Mouse (Mus musculus): ENCODE measurements at regions not wholly inside any gene's neighbourhood (a gene's known extent, or its start where the extent isn't known, plus 50 kb on each side); places are given as distances from the start of the nearest gene placed in this dataset. TPM values are rescaled to one million over a fixed set of nuclear protein-coding genes. Genes with fewer than 3 reads are reported as not detected.

DNA sequence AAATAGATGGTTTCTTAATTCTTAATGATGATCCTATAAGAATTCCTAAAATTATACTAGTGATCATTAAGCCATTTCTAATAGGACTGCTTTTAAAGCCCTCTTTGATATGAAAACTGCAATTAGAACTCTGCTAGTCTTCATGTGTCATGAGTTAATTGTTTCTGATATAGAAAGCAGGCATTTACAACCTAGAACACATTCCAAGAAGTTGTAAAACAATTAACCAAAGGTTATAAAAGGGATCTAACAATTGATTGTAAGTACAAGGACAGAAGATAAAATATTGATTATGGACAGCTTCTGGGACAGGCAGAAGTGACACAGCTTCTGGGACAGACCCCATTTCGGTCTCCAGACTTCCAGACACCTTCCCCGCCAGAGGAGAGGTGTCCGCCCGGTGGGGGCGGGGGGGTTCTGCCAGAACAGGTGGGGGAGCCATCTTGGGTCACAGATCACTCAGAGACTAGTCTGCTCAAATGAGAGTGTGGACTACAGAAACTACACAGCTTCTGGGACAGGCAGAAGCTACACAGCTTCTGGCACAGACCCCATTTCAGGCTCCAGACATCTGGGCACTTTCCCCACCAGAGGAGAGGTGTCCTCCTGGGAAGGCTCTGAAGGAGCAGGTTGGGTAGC is 627.6 kb downstream of the Plxdc2 start:
- no peak overlapping the region for H3K4me2 ChIP-seq
- no peak overlapping the region for H3K9ac ChIP-seq (ENCODE audit: low read depth, low read length)
- no peak overlapping the region for H3K27ac ChIP-seq (ENCODE audit: low read depth, low read length)
- no peaks in the 10 kb centered on the region for H3K36me3 ChIP-seq (ENCODE audit: control insufficient read depth, insufficient read depth, low read length)
- ATAC-seq (replicated peaks; ENCODE audit: insufficient number of reproducible peaks, low FRiP score, low TSS enrichment) = no peak
- 92% methylated on average over 5 of the region's 5 CpGs for WGBS (ENCODE audit: insufficient replicate concordance)
- no peaks in the 10 kb centered on the region for H3K9me3 ChIP-seq (replicated peaks; ENCODE audit: control insufficient read depth, low read length)
- H3K4me1 ChIP-seq (ENCODE audit: control insufficient read depth, insufficient read depth, low read length) = no peaks in the 10 kb centered on the region
- H3K4me3 ChIP-seq (ENCODE audit: low read depth, low read length) = no peak overlapping the region
- H3K27me3 ChIP-seq (ENCODE audit: control insufficient read depth, insufficient read depth, low read length) = no peaks in the 10 kb centered on the region

Small RNAs in the stretch of these regions (microRNA-seq; reads per million reads assigned to microRNA genes)
- gene Gm24933 (ENCODE audit: borderline number of aligned reads) = not detected
